Mouse (Mus musculus) bone marrow, adult 2 months (tissue): Measurements from ENCODE around the gene Gm11639. TPM values are rescaled to one million over a fixed set of nuclear protein-coding genes. Genes with fewer than 3 reads are reported as not detected.

ENCODE experiments used
- H3K27ac ChIP-seq: fragments of 200-500 bp; 2 replicates; pipeline ENCODE4 v1.5.1; 2012; ENCODE audit warnings: low read depth, mild to moderate bottlenecking, control low read depth, inconsistent platforms, low read length; ENCODE audit not compliant: control insufficient read depth, poor library complexity, insufficient read depth
- H3K4me1 ChIP-seq: fragments of 200-500 bp; 2 replicates; pipeline ENCODE4 v1.6.1; 2011; ENCODE audit warnings: low read length; ENCODE audit not compliant: control insufficient read depth, insufficient read depth
- H3K4me3 ChIP-seq: fragments of 200-500 bp; replicated peaks from 2 replicates; pipeline ENCODE3; 2011; ENCODE audit warnings: mild to moderate bottlenecking, low read depth, low read length, control low read depth; ENCODE audit not compliant: control insufficient read depth
- CTCF ChIP-seq: fragments of 200-500 bp; IDR thresholded peaks from 2 replicates; pipeline ENCODE4 v1.5.1; 2011; ENCODE audit warnings: low read length, control low read depth; ENCODE audit not compliant: control insufficient read depth, insufficient read depth
- POLR2A ChIP-seq: fragments of 200-500 bp; IDR thresholded peaks from 2 replicates; pipeline ENCODE4 v1.6.1; 2011; ENCODE audit warnings: low read depth, mild to moderate bottlenecking, control low read depth, low read length, borderline replicate concordance; ENCODE audit not compliant: control insufficient read depth
- WGBS: fragments of 180-500 bp; shearing (Covaris S2); methylation state at CpG from one replicate; pipeline ENCODE4 v1.1.7; 2018; 5-methylcytosine and 5-hydroxymethylcytosine counted together
- polyA plus RNA-seq: library from polyadenylated mRNA; stranded (reverse); fragments of >200 nt; gene quantifications from 2 replicates; pipeline ENCODE4 v1.2.4, GENCODE M21; 2011; ENCODE audit warnings: low replicate concordance; ENCODE audit not compliant: missing spikeins, insufficient read depth, insufficient read length

Gene Gm11639
- polyA plus RNA-seq: 0.23 TPM in 1 of 2 replicates, not detected in the other

- Histone ChIP-seq H3K4me3 (no peak within 1 kb of the TSS), H3K27ac (no peak within 1 kb of the TSS), H3K4me1 (no peaks in the 10 kb centered on the region)
- WGBS: 61% methylated on average over 23 of the region's 23 CpGs
- TF ChIP-seq POLR2A (no peak), CTCF (no peak)
These were observed at the start of gene Gm11639 for GRCm38 (mm10) chr11:104685548-104685947. TSS of gene Gm11639 (plus strand) at chr11:104685707.

- Histone ChIP-seq H3K4me1 (peaks cover 6% of the 10 kb centered on the region), H3K27ac (peak overlapping the region; percentile 53), H3K4me3 (no peak overlapping the region)
- TF ChIP-seq CTCF: no peak
- no peak for TF ChIP-seq POLR2A
- 12% methylated on average over 14 of the region's 14 CpGs for WGBS
These were observed 48.5 kb upstream of the Gm11639 start for GRCm38 (mm10) chr11:104637010-104637409.

GRCm38 (mm10) chr11:104638006-104638405 lies 47.5 kb upstream of the Gm11639 start:
- no peak overlapping the region for H3K27ac ChIP-seq
- peaks cover 6% of the 10 kb centered on the region for H3K4me1 ChIP-seq
- WGBS: 73% methylated on average over 5 of the region's 5 CpGs
- TF ChIP-seq CTCF (no peak), POLR2A (no peak)
- no peak overlapping the region for H3K4me3 ChIP-seq

- TF ChIP-seq POLR2A: no peak
- no peak for TF ChIP-seq CTCF
- H3K4me1 ChIP-seq: peaks cover 8% of the 10 kb centered on the region
- 6% methylated on average over 2 of the region's 2 CpGs for WGBS
These were observed 46.6 kb upstream of the Gm11639 start for GRCm38 (mm10) chr11:104638906-104639305.

GRCm38 (mm10) chr11:104639634-104640033 lies 45.9 kb upstream of the Gm11639 start:
- TF ChIP-seq POLR2A (no peak), CTCF (no peak)
- peaks cover 9% of the 10 kb centered on the region for H3K4me1 ChIP-seq
- 88% methylated on average over 9 of the region's 9 CpGs for WGBS
- no peak overlapping the region for H3K27ac ChIP-seq
- no peak overlapping the region for H3K4me3 ChIP-seq

More at GRCm38 (mm10) chr11:104638906-104639305, 46.6 kb upstream of the Gm11639 start:
- Histone ChIP-seq H3K4me3 (no peak overlapping the region), H3K27ac (no peak overlapping the region)

- 31% methylated on average over 10 of the region's 10 CpGs for WGBS
- H3K4me3 ChIP-seq: no peak overlapping the region
- H3K27ac ChIP-seq: no peak overlapping the region
- TF ChIP-seq POLR2A: no peak
- no peak for TF ChIP-seq CTCF
- H3K4me1 ChIP-seq: peaks cover 12% of the 10 kb centered on the region
These were observed 44.6 kb upstream of the Gm11639 start for GRCm38 (mm10) chr11:104640894-104641293.

- peak overlapping the region; percentile 38; the same call in 1 of the 2 replicates for H3K27ac ChIP-seq
- TF ChIP-seq POLR2A (no peak), CTCF (no peak)
- no peak overlapping the region for H3K4me3 ChIP-seq
- 87% methylated on average over 4 of the region's 4 CpGs for WGBS
- peaks cover 10% of the 10 kb centered on the region for H3K4me1 ChIP-seq
These were observed 42.3 kb upstream of the Gm11639 start for GRCm38 (mm10) chr11:104643236-104643635.

- TF ChIP-seq CTCF: no peak
- no peak for TF ChIP-seq POLR2A
- WGBS: 71% methylated on average over 6 of the region's 6 CpGs
- Histone ChIP-seq H3K27ac (no peak overlapping the region), H3K4me1 (peaks cover 10% of the 10 kb centered on the region), H3K4me3 (no peak overlapping the region)
These were observed 40.1 kb upstream of the Gm11639 start for GRCm38 (mm10) chr11:104645402-104645801.

GRCm38 (mm10) chr11:104646173-104646572 lies 39.3 kb upstream of the Gm11639 start:
- TF ChIP-seq CTCF (no peak), POLR2A (no peak)
- Histone ChIP-seq H3K27ac (peak overlapping the region; percentile 18), H3K4me3 (no peak overlapping the region), H3K4me1 (peaks cover 10% of the 10 kb centered on the region)
- 73% methylated on average over 4 of the region's 4 CpGs for WGBS

GRCm38 (mm10) chr11:104646611-104647010 lies 38.9 kb upstream of the Gm11639 start:
- TF ChIP-seq POLR2A (no peak), CTCF (no peak)
- peaks cover 10% of the 10 kb centered on the region for H3K4me1 ChIP-seq

More at GRCm38 (mm10) chr11:104646611-104647010, 38.9 kb upstream of the Gm11639 start:
- no peak overlapping the region for H3K4me3 ChIP-seq
- peak overlapping the region; percentile 87 for H3K27ac ChIP-seq
- WGBS: 39% methylated on average over 5 of the region's 5 CpGs
